Mouse (Mus musculus): ENCODE data around the gene Cdc37.
"Not testable (repeated sequence)": the region's sequence is repeated elsewhere in the genome, so short reads cannot be mapped to it uniquely, and the experiment has no call there.

Cdc37 gene

DNA sequence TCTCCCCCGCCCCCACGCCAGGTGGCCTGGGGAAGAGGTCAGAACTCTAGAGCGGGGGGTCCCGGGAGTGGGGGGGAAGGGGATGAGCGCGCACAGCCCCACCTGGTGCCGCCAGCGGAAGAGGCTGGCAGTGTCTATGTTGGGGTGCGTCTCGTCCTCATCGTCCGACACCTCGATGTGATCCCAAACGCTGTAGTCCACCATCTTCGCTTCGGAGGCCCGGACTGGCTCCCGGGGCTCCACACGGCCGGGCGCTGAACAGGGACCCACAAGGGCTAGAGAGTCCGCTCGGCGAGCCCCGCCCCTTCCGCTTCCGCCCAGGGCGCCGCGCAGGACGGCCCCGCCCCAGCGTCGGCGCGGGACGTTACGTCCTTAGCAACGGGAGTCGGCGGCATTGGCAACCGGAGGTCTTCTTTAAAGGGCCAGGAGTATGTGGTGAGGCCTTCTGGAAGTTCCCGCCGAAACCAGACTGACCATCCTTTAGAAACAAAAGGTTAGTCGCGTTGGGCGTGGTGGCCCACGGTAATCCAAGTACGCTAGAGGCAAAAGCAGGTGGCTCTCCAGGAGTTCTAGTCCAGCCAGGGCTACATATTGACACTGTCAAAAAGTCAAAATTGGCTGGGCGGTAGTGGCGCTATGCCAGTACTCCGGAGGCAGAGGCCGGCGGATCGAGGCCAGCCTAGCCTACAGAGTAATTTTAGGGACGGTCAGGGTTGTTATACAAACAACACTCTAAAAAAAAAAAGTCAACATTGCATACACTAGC is at the start of gene Cdc37:
Cdc37 (minus strand) TSS at position 329 of the 766 bp plus-strand sequence.
- peak; percentile 90 for DNase-seq

- no peak for DNase-seq
Measured at GRCm38 (mm10) chr9:21198960-21199359, 49.2 kb upstream of the Cdc37 start.

- DNase-seq: no peak
Measured at GRCm38 (mm10) chr9:21197981-21198380, 48.2 kb upstream of the Cdc37 start.

DNA sequence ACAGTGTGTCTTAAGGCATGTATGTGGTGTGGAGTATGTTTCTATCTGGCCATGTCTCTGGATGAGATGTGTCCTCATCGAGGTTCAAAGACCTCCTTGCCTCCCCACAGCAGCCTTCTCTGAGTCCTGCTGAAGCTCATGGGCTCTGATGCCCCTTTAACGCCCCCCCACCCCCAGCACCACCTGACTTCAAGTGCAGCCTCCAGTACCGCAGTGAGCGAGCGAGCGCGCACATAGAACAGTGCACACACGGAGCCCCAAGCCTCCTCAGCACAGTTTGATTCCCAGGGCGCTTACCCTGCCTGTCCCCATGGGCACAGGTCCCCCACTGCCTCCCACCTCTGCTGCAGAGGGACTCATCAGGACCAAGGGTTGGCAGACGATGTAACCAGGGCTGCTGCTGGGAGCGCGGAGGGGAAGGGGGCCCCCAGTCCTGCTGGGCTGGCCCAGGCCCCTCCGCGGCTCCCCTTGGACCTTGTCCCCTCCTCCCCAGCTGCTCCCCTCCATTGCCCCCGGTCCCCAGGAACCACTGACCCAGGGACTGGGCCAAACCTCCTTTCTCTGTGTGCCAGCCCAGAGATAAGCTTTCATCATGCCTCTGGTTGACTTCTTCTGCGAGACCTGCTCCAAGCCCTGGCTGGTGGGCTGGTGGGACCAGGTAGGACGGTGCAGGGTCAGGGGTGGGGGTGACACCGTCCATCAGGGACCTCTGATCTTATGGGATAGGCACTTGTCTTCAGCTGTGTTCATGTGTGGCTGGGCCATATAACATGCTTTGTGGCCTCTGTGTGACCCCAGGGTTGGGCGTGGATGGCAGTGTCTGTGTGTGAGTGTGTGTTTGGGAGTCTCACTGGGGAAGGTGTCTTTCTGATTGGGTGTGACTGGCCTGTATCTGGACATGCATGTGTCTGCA is 47.0 kb upstream of the Cdc37 start:
- DNase-seq: peak; percentile 54

- DNase-seq: not testable (repeated sequence)
Measured at GRCm38 (mm10) chr9:21195736-21196505, 46.1 kb upstream of the Cdc37 start.

GRCm38 (mm10) chr9:21194787-21195493 is 45.2 kb upstream of the Cdc37 start:
- no peak for DNase-seq

GRCm38 (mm10) chr9:21193786-21194185 is 44.0 kb upstream of the Cdc37 start:
- DNase-seq: no peak

- no peak for DNase-seq
Measured at GRCm38 (mm10) chr9:21190670-21191069, 40.9 kb upstream of the Cdc37 start.

DNA sequence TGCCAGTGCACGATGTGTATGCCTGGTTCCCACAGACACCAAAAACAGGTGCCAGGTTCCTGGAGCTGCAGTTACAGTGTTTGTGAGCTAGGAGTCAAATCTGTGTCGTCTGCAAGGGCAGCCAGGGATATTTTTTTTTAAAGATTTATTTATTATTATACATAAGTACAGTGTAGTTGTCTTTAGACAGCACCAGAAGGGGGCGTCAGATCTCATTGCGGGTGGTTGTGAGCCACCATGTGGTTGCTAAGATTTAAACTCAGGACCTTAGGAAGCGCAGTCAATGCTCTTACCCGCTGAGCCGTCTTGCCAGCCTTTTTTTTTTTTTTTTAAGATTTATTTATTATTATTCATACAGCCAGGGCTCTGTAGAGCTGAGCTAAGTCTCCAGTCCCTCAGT is 40.1 kb upstream of the Cdc37 start:
- DNase-seq: no peak

- no peak for DNase-seq
Measured at GRCm38 (mm10) chr9:21185436-21185835, 35.7 kb upstream of the Cdc37 start.

DNA sequence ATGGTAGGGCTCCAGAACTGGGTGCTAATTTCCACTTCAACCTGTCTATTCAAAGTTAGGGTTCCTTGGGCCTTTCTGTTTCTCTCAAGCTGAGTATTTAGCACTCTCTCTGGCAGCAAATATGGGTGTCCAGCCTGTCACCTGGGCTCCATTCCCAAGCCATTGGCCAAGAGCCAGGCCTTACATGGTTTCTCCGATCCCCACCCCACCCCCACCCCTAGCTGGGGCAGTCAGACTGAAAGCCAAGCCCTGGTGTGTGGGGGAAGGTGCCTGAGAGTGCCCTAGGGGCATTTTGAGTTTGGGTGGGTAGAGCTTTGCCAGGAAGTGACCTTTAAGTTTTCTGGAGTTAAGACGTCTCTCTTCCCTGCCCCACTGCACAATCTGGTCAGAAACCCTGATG is 35.0 kb upstream of the Cdc37 start:
- no peak for DNase-seq

- DNase-seq: no peak
Measured at GRCm38 (mm10) chr9:21183905-21184413, 34.2 kb upstream of the Cdc37 start.

DNA sequence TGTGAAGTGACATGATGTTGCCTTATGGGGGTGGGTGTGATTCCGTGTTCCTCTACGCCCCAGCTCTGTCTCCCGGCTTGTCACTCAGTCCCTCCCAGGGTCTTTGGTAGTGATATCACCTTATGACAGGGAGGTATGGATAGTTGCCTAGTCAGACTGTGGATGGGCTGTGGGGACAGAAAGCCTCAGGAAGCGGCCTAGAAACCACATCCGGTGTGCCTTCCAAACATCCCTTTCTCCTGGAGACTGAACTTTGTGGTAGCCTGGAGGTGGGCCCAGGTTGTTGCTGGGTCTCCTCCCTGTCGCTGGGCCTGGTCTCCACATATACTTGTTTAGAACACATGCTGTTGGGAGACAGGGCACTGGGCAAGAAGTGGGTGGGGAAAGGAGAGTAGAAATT is 33.6 kb upstream of the Cdc37 start:
- no peak for DNase-seq

GRCm38 (mm10) chr9:21181421-21182220 is 31.8 kb upstream of the Cdc37 start:
- no peak for DNase-seq

GRCm38 (mm10) chr9:21180841-21181240 is 31.1 kb upstream of the Cdc37 start:
- no peak for DNase-seq

DNA sequence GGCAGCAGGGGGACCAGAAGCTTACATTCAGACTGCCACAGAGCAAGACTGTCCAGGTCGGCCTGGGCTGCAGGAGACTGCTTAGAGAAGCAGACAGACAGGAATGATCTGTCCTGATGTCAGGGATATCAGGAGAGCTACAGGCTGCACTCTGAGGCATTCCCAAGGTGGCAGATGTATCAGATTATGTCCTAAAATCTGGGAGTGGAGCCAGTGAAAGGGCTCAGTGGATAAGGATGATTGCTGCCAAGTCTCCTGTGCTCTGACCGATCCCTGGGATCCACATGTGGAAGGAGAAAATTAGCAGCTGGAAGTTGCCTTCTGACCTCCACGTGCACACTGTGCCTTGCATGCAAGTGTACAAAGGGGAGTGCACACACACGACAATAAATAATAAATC is 30.6 kb upstream of the Cdc37 start:
- no peak for DNase-seq

- no peak for DNase-seq
Measured at GRCm38 (mm10) chr9:21172364-21172763, 22.6 kb upstream of the Cdc37 start.

GRCm38 (mm10) chr9:21169157-21169556 is 19.4 kb upstream of the Cdc37 start:
- DNase-seq: no peak

GRCm38 (mm10) chr9:21168161-21169123 is 18.7 kb upstream of the Cdc37 start:
- DNase-seq: peak; percentile 58
